Mouse (Mus musculus): ENCODE data around the gene Agbl4.

The Agbl4 gene

GRCm38 (mm10) chr4:111670566-111671421 is 1273.3 kb downstream of the Agbl4 start:
- no peak for DNase-seq (ENCODE audit: low spot score)

- DNase-seq (ENCODE audit: low spot score) = no peak
Measured at GRCm38 (mm10) chr4:111671440-111671839, 1274.0 kb downstream of the Agbl4 start.

- no peak for DNase-seq (ENCODE audit: low spot score)
Measured at GRCm38 (mm10) chr4:111673904-111674303, 1276.4 kb downstream of the Agbl4 start.

- no peak for DNase-seq (ENCODE audit: low spot score)
Measured at GRCm38 (mm10) chr4:111681926-111682325, 1284.5 kb downstream of the Agbl4 start.

GRCm38 (mm10) chr4:111682793-111683192 is 1285.3 kb downstream of the Agbl4 start:
- no peak for DNase-seq (ENCODE audit: low spot score)

- DNase-seq (ENCODE audit: low spot score) = no peak
Measured at GRCm38 (mm10) chr4:111683843-111684242, 1286.4 kb downstream of the Agbl4 start.

- DNase-seq (ENCODE audit: low spot score) = no peak
Measured at GRCm38 (mm10) chr4:111685951-111686350, 1288.5 kb downstream of the Agbl4 start.

GRCm38 (mm10) chr4:111686951-111687350 is 1289.5 kb downstream of the Agbl4 start:
- DNase-seq (ENCODE audit: low spot score) = peak; percentile 34

- DNase-seq (ENCODE audit: low spot score) = peak; percentile 66
Measured at GRCm38 (mm10) chr4:111687613-111688012, 1290.2 kb downstream of the Agbl4 start.

GRCm38 (mm10) chr4:111691057-111691543 is 1293.6 kb downstream of the Agbl4 start:
- no peak for DNase-seq (ENCODE audit: low spot score)

GRCm38 (mm10) chr4:111701381-111701780 is 1303.9 kb downstream of the Agbl4 start:
- no peak for DNase-seq (ENCODE audit: low spot score)

- no peak for DNase-seq (ENCODE audit: low spot score)
Measured at GRCm38 (mm10) chr4:111704126-111704525, 1306.7 kb downstream of the Agbl4 start.

- no peak for DNase-seq (ENCODE audit: low spot score)
Measured at GRCm38 (mm10) chr4:111704975-111705374, 1307.5 kb downstream of the Agbl4 start.
